Comparison of ENCODE assay signal across 22 mouse cellular contexts in genomic region chr12:80832313-80832712, GRCm38 (mm10). TPM values are rescaled to one million over a fixed set of nuclear protein-coding genes. Genes with fewer than 3 reads are reported as not detected.
DNase-seq lines count a peak whose midpoint lies in the region; ATAC-seq and TF ChIP-seq lines count a peak whose summit lies in the region.
"Had no signal": no experiment of that assay in that cellular context is flagged by ENCODE, and none has a peak within 500 bp of the region (broad histone marks: within the 10 kb centered on the region; RNA-seq: fewer than 3 reads in every experiment).

No protein-coding gene starts in this region.

- H3K9ac ChIP-seq in heart, adult 2 months (ENCODE audit: low read depth, low read length), result no peak overlapping the region
- no peak overlapping the region for H3K9ac ChIP-seq in liver, adult 2 months (ENCODE audit: low read depth, low read length)
- no peak overlapping the region for H3K9ac ChIP-seq in liver, embryonic 11.5 days (ENCODE audit: low read depth, low read length)
- no peak overlapping the region for H3K9ac ChIP-seq in stomach, postnatal 0 days (ENCODE audit: low read length)
- H3K9ac ChIP-seq: forebrain, embryonic 13.5 days; forebrain, postnatal 0 days; heart, embryonic 15.5 days; hindbrain, embryonic 15.5 days had no signal

- peak overlapping the region; percentile 83 for H3K27ac ChIP-seq in heart, adult 2 months
- peak overlapping the region; percentile 73 for H3K27ac ChIP-seq in liver, adult 2 months (replicated peaks; ENCODE audit: insufficient read depth, low read depth, low read length)
- H3K27ac ChIP-seq in liver, embryonic 11.5 days (ENCODE audit: low read depth, low read length), result no peak overlapping the region
- peak overlapping the region; percentile 61 for H3K27ac ChIP-seq in brown adipose tissue, adult 24 weeks (replicated peaks; ENCODE audit: low read depth, low read length)
- no peak overlapping the region for H3K27ac ChIP-seq in stomach, postnatal 0 days (replicated peaks)
- H3K27ac ChIP-seq: embryonic facial prominence, embryonic 10.5 days; forebrain, embryonic 13.5 days; heart, embryonic 15.5 days; hindbrain, embryonic 15.5 days had no signal

- H3K27me3 ChIP-seq in heart, adult 2 months (ENCODE audit: control insufficient read depth, insufficient read depth, low read length), result no peaks in the 10 kb centered on the region
- no peaks in the 10 kb centered on the region for H3K27me3 ChIP-seq in liver, adult 2 months (ENCODE audit: control insufficient read depth, insufficient read depth, low read length)
- H3K27me3 ChIP-seq in liver, embryonic 11.5 days (replicated peaks; ENCODE audit: control insufficient read depth, insufficient read depth, low read length), result no peaks in the 10 kb centered on the region
- no peaks in the 10 kb centered on the region for H3K27me3 ChIP-seq in stomach, postnatal 0 days (ENCODE audit: control insufficient read depth, insufficient read depth, low read length)
- H3K27me3 ChIP-seq: CH12.LX; forebrain, embryonic 13.5 days; heart, embryonic 15.5 days; hindbrain, embryonic 15.5 days; Patski had no signal

- H3K9me3 ChIP-seq in liver, embryonic 11.5 days (ENCODE audit: control insufficient read depth, low read length), result no peaks in the 10 kb centered on the region
- no peaks in the 10 kb centered on the region for H3K9me3 ChIP-seq in stomach, postnatal 0 days (ENCODE audit: control insufficient read depth, low read length)
- H3K9me3 ChIP-seq: embryonic facial prominence, embryonic 10.5 days; forebrain, embryonic 13.5 days; heart, embryonic 15.5 days; hindbrain, embryonic 15.5 days had no signal

- ATAC-seq in liver, embryonic 11.5 days (replicated peaks; ENCODE audit: low FRiP score), result no peak
- ATAC-seq in stomach, postnatal 0 days (ENCODE audit: low FRiP score, low TSS enrichment), result peak; percentile 78
- ATAC-seq: activated CD4-positive, CD25-positive, alpha-beta regulatory T cell, adult 4 months; forebrain, embryonic 13.5 days; forebrain, postnatal 0 days; Patski had no signal

- no peak for TF ChIP-seq EP300 in heart, adult 2 months (IDR thresholded peaks at IDR 0.05; ENCODE audit: insufficient read depth, low read depth, low read length)
- no peak for TF ChIP-seq EP300 in stomach, postnatal 0 days (optimal IDR thresholded peaks at IDR 0.05)

- no peak for TF ChIP-seq POLR2A in heart, adult 2 months (IDR thresholded peaks at IDR 0.05; ENCODE audit: insufficient read depth, low read depth, low read length)
- no peak for TF ChIP-seq POLR2A in liver, adult 2 months (IDR thresholded peaks at IDR 0.05; ENCODE audit: extremely low read depth, insufficient read depth, low read length)

- TF ChIP-seq CTCF in heart, adult 2 months (IDR thresholded peaks at IDR 0.05), result no peak
- no peak for TF ChIP-seq CTCF in liver, adult 2 months (IDR thresholded peaks at IDR 0.05; ENCODE audit: low read depth, low read length)
- no peak for TF ChIP-seq CTCF in stomach, postnatal 0 days (IDR thresholded peaks at IDR 0.05; ENCODE audit: low read depth)

- peaks cover 9% of the 10 kb centered on the region for H3K79me2 ChIP-seq in heart, adult 2 months (replicated peaks; ENCODE audit: control insufficient read depth, insufficient read depth, low read length)
- H3K79me2 ChIP-seq in liver, adult 2 months (ENCODE audit: control insufficient read depth, insufficient read depth, low read length), result peaks cover 32% of the 10 kb centered on the region

- H3K4me2 ChIP-seq in liver, embryonic 11.5 days, result no peak overlapping the region
- no peak overlapping the region for H3K4me2 ChIP-seq in stomach, postnatal 0 days (replicated peaks; ENCODE audit: low read depth)
- H3K4me2 ChIP-seq: forebrain, embryonic 13.5 days; heart, embryonic 11.5 days; heart, embryonic 15.5 days; hindbrain, embryonic 15.5 days had no signal

- H3K36me3 ChIP-seq in heart, adult 2 months (ENCODE audit: control insufficient read depth, insufficient read depth, low read length), result peaks cover 69% of the 10 kb centered on the region
- peaks cover 19% of the 10 kb centered on the region; the same call in 1 of the 2 replicates for H3K36me3 ChIP-seq in liver, adult 2 months (ENCODE audit: control insufficient read depth, insufficient read depth, low read length)
- peaks cover 3% of the 10 kb centered on the region; the same call in 1 of the 2 replicates for H3K36me3 ChIP-seq in liver, embryonic 11.5 days (ENCODE audit: control insufficient read depth, insufficient read depth, low read length)
- peaks cover 4% of the 10 kb centered on the region; the same call in 1 of the 2 replicates for H3K36me3 ChIP-seq in stomach, postnatal 0 days (ENCODE audit: control insufficient read depth, insufficient read depth, low read length)
- H3K36me3 ChIP-seq: heart, embryonic 15.5 days; hindbrain, embryonic 15.5 days had no signal

- intact Hi-C loops in heart, adult 2 months (cut with DNase I), result loop anchor here (2.0 kb wide), 1 partner anchor 20 kb away; no protein-coding TSS in a partner anchor
- intact Hi-C loops in heart, postnatal 36 days (cut with DNase I), result no loop called here

- 0% methylated on average over 1 of the region's 1 CpGs for WGBS in heart, adult 2 months
- 37% methylated on average over 1 of the region's 1 CpGs for WGBS in liver, adult 2 months
- WGBS in liver, embryonic 11.5 days, result 69% methylated on average over 1 of the region's 1 CpGs
- 61% methylated on average over 1 of the region's 1 CpGs for WGBS in stomach, postnatal 0 days

- no peak for DNase-seq in heart, adult 2 months
- no peak for DNase-seq in heart, postnatal 36 days
- DNase-seq in liver, adult 2 months (ENCODE audit: extremely low read depth, low read depth, low spot score), result peak; percentile 89
- DNase-seq in liver, embryonic 11.5 days (ENCODE audit: low spot score), result no peak
- DNase-seq in stomach, postnatal 0 days (ENCODE audit: low spot score), result no peak
- DNase-seq in adrenal gland, adult 18-20 months (ENCODE audit: low spot score in 2 of 2), result no peak
- DNase-seq: adrenal gland, adult 2 months; adrenal gland, postnatal 25 days; cerebellum, adult 11 months; cerebellum, postnatal 10 days; forebrain, postnatal 0 days; gastrocnemius, postnatal 36 days; heart, adult 11 months had no signal

- no peak overlapping the region for H3K4me3 ChIP-seq in heart, adult 2 months
- no peak overlapping the region for H3K4me3 ChIP-seq in liver, adult 2 months (ENCODE audit: insufficient read depth, low read depth, low read length)
- H3K4me3 ChIP-seq in liver, embryonic 11.5 days (ENCODE audit: low read depth, low read length), result no peak overlapping the region
- H3K4me3 ChIP-seq in brown adipose tissue, adult 24 weeks (ENCODE audit: insufficient read depth, low read depth, low read length), result no peak overlapping the region
- no peak overlapping the region for H3K4me3 ChIP-seq in stomach, postnatal 0 days (ENCODE audit: low read depth, low read length)
- H3K4me3 ChIP-seq: embryonic facial prominence, embryonic 10.5 days; forebrain, embryonic 13.5 days; heart, embryonic 15.5 days; hindbrain, embryonic 15.5 days had no signal

- peaks cover 38% of the 10 kb centered on the region for H3K4me1 ChIP-seq in heart, adult 2 months (ENCODE audit: control insufficient read depth, insufficient read depth, low read length)
- H3K4me1 ChIP-seq in liver, adult 2 months (ENCODE audit: control insufficient read depth, insufficient read depth, low read length), result peaks cover 45% of the 10 kb centered on the region
- H3K4me1 ChIP-seq in liver, embryonic 11.5 days (replicated peaks; ENCODE audit: control insufficient read depth, insufficient read depth, low read length), result peaks cover 19% of the 10 kb centered on the region
- H3K4me1 ChIP-seq in brown adipose tissue, adult 24 weeks (ENCODE audit: control insufficient read depth, insufficient read depth, insufficient read length, low read length), result peaks cover 27% of the 10 kb centered on the region
- H3K4me1 ChIP-seq in stomach, postnatal 0 days (replicated peaks; ENCODE audit: control insufficient read depth, insufficient read depth), result peaks cover 7% of the 10 kb centered on the region
- H3K4me1 ChIP-seq: embryonic facial prominence, embryonic 10.5 days had no signal

RNA-seq across cellular contexts. Expression of gene Susd6, which starts 42.0 kb away (rescaled TPM):
- total RNA-seq in heart, adult 2 months (2021), result 10 to 100 TPM; 67.4 to 78.6 TPM
- 50.1 and 75.8 TPM in 2 replicates for polyA plus RNA-seq in heart, adult 2 months (2012; rRNA removed)
- total RNA-seq in heart, postnatal 36 days (2021), result 10 to 100 TPM; 72.2 to 76.1 TPM
- 20.1 and 27.5 TPM in 2 replicates for total RNA-seq in liver, adult 2 months (2014; rRNA removed)
- 21.8 and 22.3 TPM in 2 replicates for polyA plus RNA-seq in liver, adult 2 months (2012; rRNA removed)
- polyA plus RNA-seq in liver, embryonic 11.5 days (2014; fragmentation: Nextera tagmentation; extraction: Ambion mirVana), result 21.5 and 21.7 TPM in 2 replicates
- 12.1 and 13.8 TPM in 2 replicates for polyA plus RNA-seq in brown adipose tissue, adult 24 weeks (2012; ENCODE audit: insufficient read depth, insufficient read length, missing spikeins)
- polyA plus RNA-seq in stomach, postnatal 0 days (2015; fragmentation: Nextera tagmentation; extraction: Ambion mirVana), result 12.3 and 12.9 TPM in 2 replicates
- total RNA-seq in adrenal gland, adult 18-20 months (2021), result 10 to 100 TPM; 48.2 to 56.2 TPM

Comparison
In these comparisons a context has a peak if more than half of its experiments do, and no peak if none do; other contexts are left out.
1. H3K27ac ChIP-seq: peak in heart, adult 2 months (single experiment), liver, adult 2 months (single experiment) and brown adipose tissue, adult 24 weeks (single experiment); none in liver, embryonic 11.5 days (single experiment) and stomach, postnatal 0 days (single experiment).